8 mouse cellular contexts compared by ENCODE assay signal in genomic region chr9:15305503-15306397, GRCm38 (mm10). TPM values are rescaled to one million over a fixed set of nuclear protein-coding genes. Genes with fewer than 3 reads are reported as not detected.
A peak's percentile ranks its signal among the peaks of the same experiment; 100 is the strongest.
DNase-seq lines count a peak whose midpoint lies in the region; ATAC-seq lines count a peak whose summit lies in the region.

Taf1d (plus strand) TSS chr9:15306214.

- ATAC-seq in hematopoietic stem cell, adult 5-6 weeks (replicated peaks in 1 of 2; ENCODE audit: insufficient read depth in 1 of 2, low FRiP score in 2 of 2, low TSS enrichment in 1 of 2, low read depth in 1 of 2, poor library complexity in 2 of 2, severe bottlenecking in 2 of 2): peak; percentile 93 to 94
- ATAC-seq in lung, embryonic 16.5 days (ENCODE audit: low read depth): peak; percentile 97

- H3K27ac ChIP-seq in lung, embryonic 16.5 days (ENCODE audit: low read length): peak within 1 kb of the TSS; percentile 88

- H3K4me3 ChIP-seq in lung, embryonic 16.5 days (ENCODE audit: low read length): peak within 1 kb of the TSS; percentile 65

- DNase-seq in MEL-GATA-1-ER (ENCODE audit: extremely low read depth, low read depth): peak; percentile 93
- DNase-seq in cerebellum, adult 8-10 months: peak; percentile 98
- peak; percentile 94 for DNase-seq in forelimb bud, embryonic 11.5 days (ENCODE audit: low read depth, low spot score)
- DNase-seq in layer of hippocampus, adult 9-10 months (ENCODE audit: low spot score): peak; percentile 90
- peak; percentile 98 for DNase-seq in ovary, postnatal 10 days (ENCODE audit: low spot score)
- peak; percentile 97 to 99 for DNase-seq in thymus, postnatal 10 days (ENCODE audit: low spot score in 2 of 2)

- H3K36me3 ChIP-seq in lung, embryonic 16.5 days (ENCODE audit: control insufficient read depth, insufficient read depth, low read length): peaks cover 18% of the 10 kb centered on the region

- no peaks in the 10 kb centered on the region for H3K9me3 ChIP-seq in lung, embryonic 16.5 days (ENCODE audit: control insufficient read depth, low read length)

- peak within 1 kb of the TSS; percentile 82 for H3K4me2 ChIP-seq in lung, embryonic 16.5 days (ENCODE audit: low read depth, low read length)

- H3K4me1 ChIP-seq in lung, embryonic 16.5 days (replicated peaks; ENCODE audit: control insufficient read depth, insufficient read depth, low read length): peaks cover 29% of the 10 kb centered on the region

- WGBS in lung, embryonic 16.5 days: 11% methylated on average over 45 of the region's 45 CpGs

- peak within 1 kb of the TSS; percentile 88 for H3K9ac ChIP-seq in lung, embryonic 16.5 days (ENCODE audit: low read length)

- no peaks in the 10 kb centered on the region for H3K27me3 ChIP-seq in lung, embryonic 16.5 days (ENCODE audit: control insufficient read depth, insufficient read depth, low read depth, low read length)

RNA-seq across cellular contexts. Expression of gene Taf1d, which starts in this region (rescaled TPM):
- 1,341 and 1,379 TPM in 2 replicates for total RNA-seq in hematopoietic stem cell, adult 5-6 weeks (2017)
- 58.3 and 67.0 TPM in 2 replicates for polyA plus RNA-seq in lung, embryonic 16.5 days (2015; fragmentation: Nextera tagmentation; extraction: Ambion mirVana)

Comparison
In these comparisons a context has a peak if more than half of its experiments do, and no peak if none do; other contexts are left out.
1. Peak in every context shown above with its lines: DNase-seq, ATAC-seq, H3K4me3 ChIP-seq and H3K27ac ChIP-seq.